Mouse (Mus musculus) limb, embryonic 15.5 days (tissue): ENCODE data around the gene Fosb. TPM values are rescaled to one million over a fixed set of nuclear protein-coding genes. Genes with fewer than 3 reads are reported as not detected.

Experiments used
- ATAC-seq: fragments of 200-750 bp; cut with Nextera tagmentation; 2 replicates; pipeline ENCODE4 v1.8.0; 2017; ENCODE audit warnings: low read depth, moderate TSS enrichment; ENCODE audit not compliant: insufficient number of reproducible peaks, low FRiP score, low TSS enrichment
- H3K27ac ChIP-seq: fragments of 300-500 bp; sonication (generic); 2 replicates; pipeline ENCODE4 v1.5.1; 2015; ENCODE audit warnings: moderate library complexity, mild to moderate bottlenecking, inconsistent platforms
- H3K27me3 ChIP-seq: fragments of 300-500 bp; sonication (generic); 2 replicates; pipeline ENCODE4 v1.6.1; 2015; ENCODE audit warnings: inconsistent platforms
- H3K36me3 ChIP-seq: fragments of 300-500 bp; sonication (generic); 2 replicates; pipeline ENCODE4 v1.6.1; 2015; ENCODE audit warnings: inconsistent platforms
- H3K4me1 ChIP-seq: fragments of 300-500 bp; sonication (generic); 2 replicates; pipeline ENCODE4 v1.6.1; 2015; ENCODE audit warnings: inconsistent platforms
- H3K4me2 ChIP-seq: fragments of 300-500 bp; sonication (generic); 2 replicates; pipeline ENCODE4 v1.6.1; 2015; ENCODE audit warnings: mild to moderate bottlenecking, inconsistent platforms
- H3K4me3 ChIP-seq: fragments of 300-500 bp; sonication (generic); 2 replicates; pipeline ENCODE4 v1.5.1; 2015; ENCODE audit warnings: mild to moderate bottlenecking, inconsistent platforms
- H3K9ac ChIP-seq: fragments of 300-500 bp; sonication (generic); 2 replicates; pipeline ENCODE4 v1.6.1; 2015; ENCODE audit warnings: inconsistent platforms
- H3K9me3 ChIP-seq: fragments of 300-500 bp; sonication (generic); 2 replicates; pipeline ENCODE4 v1.6.1; 2016; ENCODE audit warnings: inconsistent platforms
- WGBS: fragments of 180-500 bp; shearing (Covaris S2); methylation state at CpG from one replicate; pipeline ENCODE4 v1.1.7; 2015; 5-methylcytosine and 5-hydroxymethylcytosine counted together
- polyA plus RNA-seq: library from polyadenylated mRNA; unstranded; fragments of >200 nt; fragmentation: Nextera tagmentation; extraction: Ambion mirVana; gene quantifications from 2 replicates; pipeline ENCODE4 v1.2.1, GENCODE M21; 2015

The Fosb gene
- polyA plus RNA-seq, 1 experiment from 2014 or later = 0.29 TPM

- WGBS = 56% methylated on average over 14 of the region's 14 CpGs
- H3K4me2 ChIP-seq = no peak overlapping the region
- H3K9me3 ChIP-seq = no peaks in the 10 kb centered on the region
- H3K4me3 ChIP-seq = no peak overlapping the region
- H3K4me1 ChIP-seq = peaks cover 10% of the 10 kb centered on the region
- H3K27me3 ChIP-seq = peaks cover 30% of the 10 kb centered on the region; the same call in 1 of the 2 replicates
- H3K9ac ChIP-seq = no peak overlapping the region
- no peak for ATAC-seq
- no peak overlapping the region for H3K27ac ChIP-seq
- no peaks in the 10 kb centered on the region for H3K36me3 ChIP-seq
Measured at GRCm38 (mm10) chr7:19316451-19317161, 6.8 kb upstream of the Fosb start.

GRCm38 (mm10) chr7:19314033-19314432 is 4.2 kb upstream of the Fosb start:
- no peak overlapping the region for H3K4me3 ChIP-seq
- H3K4me1 ChIP-seq = peaks cover 11% of the 10 kb centered on the region
- 39% methylated on average over 5 of the region's 5 CpGs for WGBS
- H3K9ac ChIP-seq = no peak overlapping the region
- no peaks in the 10 kb centered on the region for H3K9me3 ChIP-seq
- ATAC-seq = no peak
- no peaks in the 10 kb centered on the region for H3K36me3 ChIP-seq
- no peak overlapping the region for H3K27ac ChIP-seq
- peaks cover 33% of the 10 kb centered on the region; the same call in 1 of the 2 replicates for H3K27me3 ChIP-seq
- H3K4me2 ChIP-seq = no peak overlapping the region

- 36% methylated on average over 4 of the region's 4 CpGs for WGBS
- H3K4me3 ChIP-seq = no peak overlapping the region
Measured at GRCm38 (mm10) chr7:19311991-19312390, 2.1 kb upstream of the Fosb start.

GRCm38 (mm10) chr7:19309278-19309883 is 470 bp downstream of the Fosb start:
- no peaks in the 10 kb centered on the region for H3K36me3 ChIP-seq
- H3K4me1 ChIP-seq = peaks cover 33% of the 10 kb centered on the region
- H3K27me3 ChIP-seq = peaks cover 47% of the 10 kb centered on the region
- H3K9me3 ChIP-seq = no peaks in the 10 kb centered on the region
- peak overlapping the region; percentile 99 for H3K4me2 ChIP-seq
- 0 out of 2 replicates have a peak overlapping the region, but pooled peaks have one; percentile 3 for H3K9ac ChIP-seq
- H3K27ac ChIP-seq = no peak overlapping the region
- no peak for ATAC-seq
- WGBS = 1% methylated on average over 48 of the region's 48 CpGs
- peak overlapping the region; percentile 69 for H3K4me3 ChIP-seq

More at GRCm38 (mm10) chr7:19311991-19312390, 2.1 kb upstream of the Fosb start:
- Histone ChIP-seq H3K4me2 (no peak overlapping the region), H3K27me3 (peaks cover 31% of the 10 kb centered on the region), H3K9ac (no peak overlapping the region), H3K27ac (no peak overlapping the region), H3K4me1 (peaks cover 22% of the 10 kb centered on the region), H3K36me3 (no peaks in the 10 kb centered on the region), H3K9me3 (no peaks in the 10 kb centered on the region)
- no peak for ATAC-seq

GRCm38 (mm10) chr7:19308454-19309277 is 1.2 kb downstream of the Fosb start:
- Histone ChIP-seq H3K4me1 (peaks cover 40% of the 10 kb centered on the region), H3K4me2 (peak overlapping the region; percentile 99), H3K36me3 (no peaks in the 10 kb centered on the region), H3K4me3 (peak overlapping the region; percentile 69), H3K27ac (peak overlapping the region; percentile 88), H3K27me3 (peaks cover 54% of the 10 kb centered on the region), H3K9me3 (no peaks in the 10 kb centered on the region), H3K9ac (peak overlapping the region; percentile 45)
- peak; percentile 91 for ATAC-seq
- under 1% methylated on average over 58 of the region's 58 CpGs for WGBS

- WGBS = 2% methylated on average over 18 of the region's 18 CpGs
- peak; percentile 54 for ATAC-seq
- no peaks in the 10 kb centered on the region for H3K36me3 ChIP-seq
- H3K27ac ChIP-seq = peak overlapping the region; percentile 88
- peak overlapping the region; percentile 31 for H3K9ac ChIP-seq
- H3K4me2 ChIP-seq = peak overlapping the region; percentile 99
- peak overlapping the region; percentile 69 for H3K4me3 ChIP-seq
- peaks cover 55% of the 10 kb centered on the region for H3K27me3 ChIP-seq
- peaks cover 43% of the 10 kb centered on the region for H3K4me1 ChIP-seq
- no peaks in the 10 kb centered on the region for H3K9me3 ChIP-seq
Measured at GRCm38 (mm10) chr7:19307739-19308453, 2.0 kb downstream of the Fosb start.

DNA sequence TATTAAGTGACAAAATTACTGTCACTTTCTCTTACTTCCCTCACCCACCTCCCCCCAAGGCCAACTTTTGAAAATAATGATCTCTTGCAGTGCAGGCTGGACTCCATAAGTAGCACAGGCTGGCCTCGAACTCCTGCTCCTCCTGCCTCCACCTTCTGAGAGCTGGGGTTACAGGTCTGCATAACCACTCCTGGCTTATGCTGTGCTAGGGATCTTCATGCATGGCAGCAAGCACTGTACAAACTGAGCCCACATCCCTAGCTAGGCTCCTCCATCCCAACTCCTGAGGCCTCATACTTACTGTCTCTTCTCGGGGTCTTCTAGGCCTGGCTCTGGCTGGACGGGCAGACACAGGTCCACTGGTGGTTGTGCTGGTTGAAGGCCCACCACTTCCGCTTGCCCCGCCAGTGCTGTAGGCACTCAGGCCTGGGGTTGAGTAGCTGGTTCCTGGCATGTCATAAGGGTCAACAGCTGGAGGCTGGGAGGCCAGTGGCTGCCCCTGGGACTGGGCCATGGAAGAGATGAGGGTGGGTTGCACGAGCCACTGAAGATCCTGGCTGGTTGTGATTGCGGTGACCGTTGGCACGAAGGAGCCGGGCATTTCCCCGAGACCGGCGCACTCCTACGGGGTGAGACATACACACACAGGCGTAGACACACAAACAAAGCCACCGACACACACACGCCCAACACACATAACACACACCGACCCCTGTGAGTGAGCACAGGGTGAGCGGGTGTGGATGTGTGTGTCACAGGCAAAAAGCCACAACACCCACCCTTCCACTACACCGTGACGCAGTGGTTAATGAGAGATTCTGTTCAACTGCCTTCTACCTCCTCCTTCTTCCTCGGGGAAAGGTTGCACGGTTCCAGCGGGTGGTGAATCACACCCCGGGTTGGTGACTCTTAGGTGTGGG is 2.8 kb downstream of the Fosb start:
- Histone ChIP-seq H3K4me1 (peaks cover 44% of the 10 kb centered on the region), H3K27ac (no peak overlapping the region), H3K9me3 (no peaks in the 10 kb centered on the region), H3K4me2 (no peak overlapping the region), H3K36me3 (no peaks in the 10 kb centered on the region), H3K9ac (no peak overlapping the region), H3K27me3 (peaks cover 63% of the 10 kb centered on the region), H3K4me3 (no peak overlapping the region)
- no peak for ATAC-seq
- 69% methylated on average over 25 of the region's 25 CpGs for WGBS

- ATAC-seq = no peak
- peaks cover 50% of the 10 kb centered on the region for H3K4me1 ChIP-seq
- WGBS = 46% methylated on average over 16 of the region's 16 CpGs
Measured at GRCm38 (mm10) chr7:19305796-19306765, 3.8 kb downstream of the Fosb start.

GRCm38 (mm10) chr7:19305413-19305735 is 4.5 kb downstream of the Fosb start:
- Histone ChIP-seq H3K4me3 (no peak overlapping the region), H3K4me2 (no peak overlapping the region), H3K36me3 (no peaks in the 10 kb centered on the region), H3K9ac (no peak overlapping the region), H3K4me1 (peaks cover 48% of the 10 kb centered on the region), H3K27ac (no peak overlapping the region), H3K27me3 (peaks cover 65% of the 10 kb centered on the region), H3K9me3 (no peaks in the 10 kb centered on the region)
- ATAC-seq = no peak
- WGBS = 10% methylated on average over 6 of the region's 6 CpGs

More at GRCm38 (mm10) chr7:19305796-19306765, 3.8 kb downstream of the Fosb start:
- Histone ChIP-seq H3K36me3 (no peaks in the 10 kb centered on the region), H3K9ac (no peak overlapping the region), H3K4me3 (no peak overlapping the region), H3K9me3 (no peaks in the 10 kb centered on the region), H3K27me3 (peaks cover 65% of the 10 kb centered on the region), H3K4me2 (no peak overlapping the region), H3K27ac (no peak overlapping the region)
